Mouse (Mus musculus) neural tube, embryonic 11.5 days (tissue): ENCODE measurements around the gene Fndc5. TPM values are rescaled to one million over a fixed set of nuclear protein-coding genes. Genes with fewer than 3 reads are reported as not detected.

ENCODE experiments used
- ATAC-seq: fragments of 200-750 bp; cut with Nextera tagmentation; 2 replicates; pipeline ENCODE4 v1.8.0; 2017; ENCODE audit warnings: moderate number of reproducible peaks, mild to moderate bottlenecking, moderate TSS enrichment, moderate library complexity; ENCODE audit not compliant: insufficient read depth, low FRiP score, low TSS enrichment
- DNase-seq: peaks from one replicate; pipeline ENCODE4 v3.0.0-alpha.2; 2015; ENCODE audit warnings: low spot score
- H3K27ac ChIP-seq: fragments of 300-500 bp; sonication (generic); 2 replicates; pipeline ENCODE4 v1.5.1; 2014; ENCODE audit warnings: low read depth, mild to moderate bottlenecking, low read length
- H3K27me3 ChIP-seq: fragments of 300-500 bp; sonication (generic); 2 replicates; pipeline ENCODE4 v1.6.1; 2014; ENCODE audit warnings: mild to moderate bottlenecking, low read length, mixed read lengths; ENCODE audit not compliant: control insufficient read depth, insufficient read depth
- H3K36me3 ChIP-seq: fragments of 300-500 bp; sonication (generic); 2 replicates; pipeline ENCODE4 v1.6.1; 2014; ENCODE audit warnings: mild to moderate bottlenecking, low read length, moderate library complexity, mixed read lengths; ENCODE audit not compliant: control insufficient read depth, insufficient read depth
- H3K4me1 ChIP-seq: fragments of 300-500 bp; sonication (generic); 2 replicates; pipeline ENCODE4 v1.6.1; 2014; ENCODE audit warnings: low read length, mixed read lengths; ENCODE audit not compliant: control insufficient read depth, insufficient read depth
- H3K4me2 ChIP-seq: fragments of 300-500 bp; sonication (generic); 2 replicates; pipeline ENCODE4 v1.6.1; 2014; ENCODE audit warnings: low read depth, mild to moderate bottlenecking, moderate library complexity
- H3K4me3 ChIP-seq: fragments of 300-500 bp; sonication (generic); 2 replicates; pipeline ENCODE4 v1.5.1; 2014; ENCODE audit warnings: low read depth, low read length
- H3K9ac ChIP-seq: fragments of 300-500 bp; sonication (generic); 2 replicates; pipeline ENCODE4 v1.6.1; 2014; ENCODE audit warnings: mild to moderate bottlenecking, low read length
- H3K9me3 ChIP-seq: fragments of 300-500 bp; sonication (generic); 2 replicates; pipeline ENCODE4 v1.6.1; 2016; ENCODE audit warnings: low read length; ENCODE audit not compliant: control insufficient read depth
- WGBS: fragments of 180-500 bp; shearing (Covaris S2); extraction: QIAGEN DNeasy Blood & Tissue Kit; methylation state at CpG from one replicate; pipeline ENCODE4 v1.1.7; 2014; 5-methylcytosine and 5-hydroxymethylcytosine counted together
- polyA plus RNA-seq: library from polyadenylated mRNA; unstranded; fragments of >200 nt; fragmentation: Nextera tagmentation; extraction: Ambion mirVana; gene quantifications from 2 replicates; pipeline ENCODE4 v1.2.1, GENCODE M21; 2014

The Fndc5 gene
- polyA plus RNA-seq, 1 experiment from 2014 or later = 26.2 TPM

- H3K27ac ChIP-seq = no peak overlapping the region
- H3K36me3 ChIP-seq = no peaks in the 10 kb centered on the region
- H3K4me2 ChIP-seq = no peak overlapping the region
- peaks cover 3% of the 10 kb centered on the region; the same call in 1 of the 2 replicates for H3K4me1 ChIP-seq
- no peak overlapping the region for H3K9ac ChIP-seq
- DNase-seq (no peak), ATAC-seq (no peak)
- H3K27me3 ChIP-seq = peaks cover 21% of the 10 kb centered on the region
- H3K9me3 ChIP-seq = no peaks in the 10 kb centered on the region
- 85% methylated on average over 7 of the region's 7 CpGs for WGBS
- H3K4me3 ChIP-seq = no peak overlapping the region
These were observed 28.2 kb upstream of the Fndc5 start for GRCm38 (mm10) chr4:129108624-129109023.

GRCm38 (mm10) chr4:129110804-129111203 is 26.0 kb upstream of the Fndc5 start:
- ATAC-seq (no peak), DNase-seq (no peak)
- 92% methylated on average over 6 of the region's 6 CpGs for WGBS
- Histone ChIP-seq H3K4me2 (no peak overlapping the region), H3K4me1 (peaks cover 7% of the 10 kb centered on the region; the same call in 1 of the 2 replicates), H3K9me3 (no peaks in the 10 kb centered on the region), H3K9ac (no peak overlapping the region), H3K27me3 (peaks cover 3% of the 10 kb centered on the region), H3K36me3 (no peaks in the 10 kb centered on the region), H3K4me3 (no peak overlapping the region), H3K27ac (no peak overlapping the region)

- H3K4me2 ChIP-seq = no peak overlapping the region
- no peaks in the 10 kb centered on the region for H3K9me3 ChIP-seq
- no peak overlapping the region for H3K9ac ChIP-seq
- no peak overlapping the region for H3K27ac ChIP-seq
- peaks cover 7% of the 10 kb centered on the region; the same call in 1 of the 2 replicates for H3K4me1 ChIP-seq
- no peak for DNase-seq
- no peak for ATAC-seq
- H3K27me3 ChIP-seq = no peaks in the 10 kb centered on the region
- no peak overlapping the region for H3K4me3 ChIP-seq
- 67% methylated on average over 11 of the region's 11 CpGs for WGBS
- H3K36me3 ChIP-seq = no peaks in the 10 kb centered on the region
These were observed 25.4 kb upstream of the Fndc5 start for GRCm38 (mm10) chr4:129111350-129111749.

- Histone ChIP-seq H3K27ac (no peak overlapping the region), H3K9ac (no peak overlapping the region), H3K4me1 (peaks cover 7% of the 10 kb centered on the region; the same call in 1 of the 2 replicates), H3K4me2 (no peak overlapping the region), H3K36me3 (no peaks in the 10 kb centered on the region), H3K27me3 (no peaks in the 10 kb centered on the region), H3K9me3 (no peaks in the 10 kb centered on the region), H3K4me3 (no peak overlapping the region)
- DNase-seq = peak; percentile 40
- no peak for ATAC-seq
- WGBS = 58% methylated on average over 11 of the region's 13 CpGs
These were observed 24.6 kb upstream of the Fndc5 start for GRCm38 (mm10) chr4:129112231-129112630.

- Histone ChIP-seq H3K27me3 (no peaks in the 10 kb centered on the region), H3K9ac (no peak overlapping the region), H3K4me2 (no peak overlapping the region), H3K4me1 (peaks cover 7% of the 10 kb centered on the region; the same call in 1 of the 2 replicates), H3K36me3 (no peaks in the 10 kb centered on the region), H3K27ac (no peak overlapping the region), H3K4me3 (no peak overlapping the region), H3K9me3 (no peaks in the 10 kb centered on the region)
- DNase-seq (peak; percentile 91), ATAC-seq (peak; percentile 83)
- WGBS = 35% methylated on average over 28 of the region's 28 CpGs
These were observed 23.5 kb upstream of the Fndc5 start for GRCm38 (mm10) chr4:129113083-129113988.

GRCm38 (mm10) chr4:129116703-129117102 is 20.1 kb upstream of the Fndc5 start:
- Histone ChIP-seq H3K9me3 (no peaks in the 10 kb centered on the region), H3K9ac (no peak overlapping the region), H3K4me3 (no peak overlapping the region), H3K4me2 (no peak overlapping the region), H3K27ac (no peak overlapping the region), H3K27me3 (peaks cover 26% of the 10 kb centered on the region), H3K4me1 (peaks cover 14% of the 10 kb centered on the region; the same call in 1 of the 2 replicates), H3K36me3 (no peaks in the 10 kb centered on the region)
- DNase-seq (no peak), ATAC-seq (no peak)
- WGBS = 86% methylated on average over 8 of the region's 8 CpGs

GRCm38 (mm10) chr4:129117720-129118510 is 18.9 kb upstream of the Fndc5 start:
- Histone ChIP-seq H3K9me3 (no peaks in the 10 kb centered on the region), H3K4me3 (no peak overlapping the region), H3K9ac (no peak overlapping the region), H3K4me1 (peaks cover 14% of the 10 kb centered on the region; the same call in 1 of the 2 replicates), H3K27ac (no peak overlapping the region), H3K4me2 (no peak overlapping the region), H3K36me3 (no peaks in the 10 kb centered on the region), H3K27me3 (peaks cover 31% of the 10 kb centered on the region)
- ATAC-seq (no peak), DNase-seq (no peak)
- WGBS = 91% methylated on average over 14 of the region's 14 CpGs

GRCm38 (mm10) chr4:129119708-129120107 is 17.1 kb upstream of the Fndc5 start:
- no peak overlapping the region for H3K27ac ChIP-seq
- DNase-seq (no peak), ATAC-seq (no peak)
- no peak overlapping the region for H3K4me3 ChIP-seq
- H3K4me1 ChIP-seq = peaks cover 11% of the 10 kb centered on the region
- H3K4me2 ChIP-seq = no peak overlapping the region
- WGBS = 79% methylated on average over 10 of the region's 10 CpGs
- H3K9ac ChIP-seq = no peak overlapping the region
- H3K9me3 ChIP-seq = no peaks in the 10 kb centered on the region
- H3K36me3 ChIP-seq = no peaks in the 10 kb centered on the region
- H3K27me3 ChIP-seq = peaks cover 34% of the 10 kb centered on the region
